Mouse (Mus musculus) urinary bladder, adult 18-20 months (tissue): ENCODE measurements around the gene Slc26a8.
A peak's percentile ranks its signal among the peaks of the same experiment; 100 is the strongest.

Experiments
- DNase-seq, 2 experiments: peaks; one replicate each; pipeline ENCODE4 v3.0.0; 2022; ENCODE audit warnings: low spot score in 2 of 2, mixed read lengths in 2 of 2

The Slc26a8 gene

DNA sequence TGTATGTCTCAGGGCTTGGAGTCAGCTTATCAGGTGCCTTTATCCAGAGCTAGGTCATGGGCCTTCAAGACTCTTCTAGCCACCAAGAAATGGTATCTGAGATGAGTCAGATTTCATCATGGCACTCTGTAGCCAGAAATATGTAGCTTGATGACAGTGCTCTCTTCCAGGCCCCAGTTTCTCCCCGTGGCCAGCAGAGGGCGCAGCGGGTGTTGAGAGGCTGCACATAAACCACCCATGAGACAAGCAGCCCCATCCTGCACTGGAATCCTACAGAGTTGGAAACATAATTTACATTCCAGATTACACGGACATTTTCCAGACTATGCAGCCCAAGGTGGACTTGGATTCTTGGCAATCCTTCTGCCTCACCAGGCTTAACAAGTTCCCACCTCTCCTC is 97.0 kb downstream of the Slc26a8 start:
- peak; percentile 25 to 45 for DNase-seq

DNA sequence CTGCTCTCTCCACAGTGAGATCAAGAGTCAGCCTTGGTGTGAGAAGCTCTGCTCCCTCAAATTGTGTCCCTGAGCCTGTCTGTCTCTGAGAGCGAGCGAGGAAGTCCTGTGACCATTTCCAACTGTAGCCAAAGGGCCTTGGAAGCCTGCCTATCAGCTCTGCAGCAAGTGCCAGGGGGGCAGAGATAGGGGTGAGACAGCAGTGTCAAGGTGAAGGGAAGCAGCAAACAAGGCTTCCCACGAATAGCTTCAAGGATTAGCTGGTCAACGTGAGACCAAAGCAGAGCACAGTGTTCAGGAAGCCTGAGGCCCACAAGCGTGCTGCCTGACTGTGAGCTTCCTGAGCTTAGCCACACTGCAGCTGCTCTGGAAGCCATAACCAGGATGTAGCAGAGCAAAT is 98.6 kb downstream of the Slc26a8 start:
- no peak for DNase-seq

DNA sequence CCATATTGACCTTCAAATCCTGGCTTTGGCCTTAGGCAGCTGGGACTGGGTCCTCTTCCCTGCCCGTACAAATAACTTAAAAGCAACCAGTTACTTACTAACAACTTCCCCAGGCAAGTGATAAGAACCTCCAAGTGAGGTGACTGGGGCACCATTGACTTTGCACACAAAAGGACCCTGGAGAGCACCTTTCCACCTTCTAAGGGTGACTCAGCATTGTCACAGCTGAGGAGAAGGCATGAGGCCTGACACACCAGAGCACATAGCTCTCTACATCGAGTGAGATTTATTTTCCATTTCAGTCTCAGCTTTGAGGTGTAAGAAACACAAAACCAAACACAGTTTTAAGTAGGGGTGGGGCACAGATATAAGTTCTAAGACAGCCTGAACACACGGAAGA is 99.4 kb downstream of the Slc26a8 start:
- no peak for DNase-seq

DNA sequence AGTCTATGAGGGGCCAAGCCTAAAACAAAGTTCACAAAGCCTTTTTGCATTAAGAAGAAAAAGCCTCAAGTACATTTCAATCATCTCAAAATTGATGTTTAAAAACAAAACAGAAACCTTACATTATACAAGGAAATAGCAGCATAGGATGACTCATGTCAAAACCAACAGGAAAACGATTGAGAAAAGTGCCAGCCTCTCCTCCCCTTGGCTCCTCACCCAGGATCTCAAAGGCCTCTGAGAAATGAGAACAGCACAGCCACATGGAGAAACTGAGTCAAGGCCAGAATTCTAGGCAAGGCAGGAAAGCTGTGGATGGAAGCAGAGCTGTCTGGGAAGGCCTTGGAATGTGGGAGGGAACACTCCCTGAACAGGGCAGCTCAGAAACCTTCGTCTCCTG is 101.4 kb downstream of the Slc26a8 start:
- DNase-seq: no peak
